Mouse (Mus musculus): ENCODE results near the gene Bank1. TPM values are rescaled to one million over a fixed set of nuclear protein-coding genes. Genes with fewer than 3 reads are reported as not detected.

Gene Bank1
- polyA plus RNA-seq, 1 experiment from 2014 or later = 0.93 TPM

- Histone ChIP-seq H3K27ac (ENCODE audit: low read depth, low read length) (no peak overlapping the region), H3K36me3 (ENCODE audit: control insufficient read depth, insufficient read depth, low read length) (no peaks in the 10 kb centered on the region), H3K4me3 (ENCODE audit: low read length) (no peak overlapping the region), H3K9me3 (ENCODE audit: control insufficient read depth, low read length) (no peaks in the 10 kb centered on the region), H3K4me1 (ENCODE audit: control insufficient read depth, insufficient read depth, low read length) (no peaks in the 10 kb centered on the region), H3K9ac (ENCODE audit: low read depth, low read length) (no peak overlapping the region), H3K4me2 (replicated peaks; ENCODE audit: low read depth, low read length) (no peak overlapping the region), H3K27me3 (ENCODE audit: control insufficient read depth, insufficient read depth, low read length) (no peaks in the 10 kb centered on the region)
- no peak for ATAC-seq (ENCODE audit: low FRiP score, low TSS enrichment)
- WGBS = 15% methylated on average over 2 of the region's 2 CpGs
Observed at GRCm38 (mm10) chr3:136297355-136297754, 28.5 kb downstream of the Bank1 start.

GRCm38 (mm10) chr3:136295250-136295649 is 30.6 kb downstream of the Bank1 start:
- H3K9me3 ChIP-seq (ENCODE audit: control insufficient read depth, low read length) = no peaks in the 10 kb centered on the region
- H3K27ac ChIP-seq (ENCODE audit: low read depth, low read length) = no peak overlapping the region
- no peak overlapping the region for H3K9ac ChIP-seq (ENCODE audit: low read depth, low read length)
- H3K36me3 ChIP-seq (ENCODE audit: control insufficient read depth, insufficient read depth, low read length) = no peaks in the 10 kb centered on the region
- no peak overlapping the region for H3K4me2 ChIP-seq (replicated peaks; ENCODE audit: low read depth, low read length)
- H3K27me3 ChIP-seq (ENCODE audit: control insufficient read depth, insufficient read depth, low read length) = no peaks in the 10 kb centered on the region
- no peak overlapping the region for H3K4me3 ChIP-seq (ENCODE audit: low read length)
- H3K4me1 ChIP-seq (ENCODE audit: control insufficient read depth, insufficient read depth, low read length) = no peaks in the 10 kb centered on the region
- WGBS = 79% methylated on average over 2 of the region's 2 CpGs
- ATAC-seq (ENCODE audit: low FRiP score, low TSS enrichment) = no peak

- 88% methylated on average over 2 of the region's 2 CpGs for WGBS
- Histone ChIP-seq H3K36me3 (ENCODE audit: control insufficient read depth, insufficient read depth, low read length) (no peaks in the 10 kb centered on the region), H3K27me3 (ENCODE audit: control insufficient read depth, insufficient read depth, low read length) (no peaks in the 10 kb centered on the region)
Observed at GRCm38 (mm10) chr3:136287883-136288282, 38.0 kb downstream of the Bank1 start.

GRCm38 (mm10) chr3:136264969-136265595 is 60.8 kb downstream of the Bank1 start:
- 62% methylated on average over 8 of the region's 8 CpGs for WGBS
- Histone ChIP-seq H3K4me2 (replicated peaks; ENCODE audit: low read depth, low read length) (no peak overlapping the region), H3K9ac (ENCODE audit: low read depth, low read length) (no peak overlapping the region)

More at GRCm38 (mm10) chr3:136287883-136288282, 38.0 kb downstream of the Bank1 start:
- no peaks in the 10 kb centered on the region for H3K9me3 ChIP-seq (ENCODE audit: control insufficient read depth, low read length)
- H3K4me3 ChIP-seq (ENCODE audit: low read length) = no peak overlapping the region
- no peak overlapping the region for H3K4me2 ChIP-seq (replicated peaks; ENCODE audit: low read depth, low read length)
- ATAC-seq (ENCODE audit: low FRiP score, low TSS enrichment) = no peak
- H3K27ac ChIP-seq (ENCODE audit: low read depth, low read length) = no peak overlapping the region
- H3K4me1 ChIP-seq (ENCODE audit: control insufficient read depth, insufficient read depth, low read length) = no peaks in the 10 kb centered on the region
- no peak overlapping the region for H3K9ac ChIP-seq (ENCODE audit: low read depth, low read length)

GRCm38 (mm10) chr3:136257761-136258160 is 68.1 kb downstream of the Bank1 start:
- no peak for ATAC-seq (ENCODE audit: low FRiP score, low TSS enrichment)
- H3K27me3 ChIP-seq (ENCODE audit: control insufficient read depth, insufficient read depth, low read length) = no peaks in the 10 kb centered on the region
- H3K4me3 ChIP-seq (ENCODE audit: low read length) = no peak overlapping the region
- no peaks in the 10 kb centered on the region for H3K9me3 ChIP-seq (ENCODE audit: control insufficient read depth, low read length)
- no peak overlapping the region for H3K9ac ChIP-seq (ENCODE audit: low read depth, low read length)
- H3K4me1 ChIP-seq (ENCODE audit: control insufficient read depth, insufficient read depth, low read length) = no peaks in the 10 kb centered on the region
- no peaks in the 10 kb centered on the region for H3K36me3 ChIP-seq (ENCODE audit: control insufficient read depth, insufficient read depth, low read length)
- H3K27ac ChIP-seq (ENCODE audit: low read depth, low read length) = no peak overlapping the region
- 84% methylated on average over 3 of the region's 3 CpGs for WGBS
- no peak overlapping the region for H3K4me2 ChIP-seq (replicated peaks; ENCODE audit: low read depth, low read length)

More at GRCm38 (mm10) chr3:136264969-136265595, 60.8 kb downstream of the Bank1 start:
- Histone ChIP-seq H3K4me3 (ENCODE audit: low read length) (no peak overlapping the region), H3K27me3 (ENCODE audit: control insufficient read depth, insufficient read depth, low read length) (no peaks in the 10 kb centered on the region), H3K4me1 (ENCODE audit: control insufficient read depth, insufficient read depth, low read length) (no peaks in the 10 kb centered on the region), H3K9me3 (ENCODE audit: control insufficient read depth, low read length) (no peaks in the 10 kb centered on the region), H3K27ac (ENCODE audit: low read depth, low read length) (no peak overlapping the region), H3K36me3 (ENCODE audit: control insufficient read depth, insufficient read depth, low read length) (no peaks in the 10 kb centered on the region)
- ATAC-seq (ENCODE audit: low FRiP score, low TSS enrichment) = no peak

GRCm38 (mm10) chr3:136254713-136255112 is 71.2 kb downstream of the Bank1 start:
- Histone ChIP-seq H3K9me3 (ENCODE audit: control insufficient read depth, low read length) (no peaks in the 10 kb centered on the region), H3K27me3 (ENCODE audit: control insufficient read depth, insufficient read depth, low read length) (no peaks in the 10 kb centered on the region), H3K4me3 (ENCODE audit: low read length) (no peak overlapping the region), H3K4me2 (replicated peaks; ENCODE audit: low read depth, low read length) (no peak overlapping the region), H3K27ac (ENCODE audit: low read depth, low read length) (no peak overlapping the region), H3K9ac (ENCODE audit: low read depth, low read length) (no peak overlapping the region), H3K36me3 (ENCODE audit: control insufficient read depth, insufficient read depth, low read length) (no peaks in the 10 kb centered on the region), H3K4me1 (ENCODE audit: control insufficient read depth, insufficient read depth, low read length) (no peaks in the 10 kb centered on the region)
- 53% methylated on average over 2 of the region's 2 CpGs for WGBS
- ATAC-seq (ENCODE audit: low FRiP score, low TSS enrichment) = no peak

GRCm38 (mm10) chr3:136252820-136253219 is 73.0 kb downstream of the Bank1 start:
- H3K4me1 ChIP-seq (ENCODE audit: control insufficient read depth, insufficient read depth, low read length) = no peaks in the 10 kb centered on the region
- no peak overlapping the region for H3K9ac ChIP-seq (ENCODE audit: low read depth, low read length)
- no peak for ATAC-seq (ENCODE audit: low FRiP score, low TSS enrichment)
- no peak overlapping the region for H3K27ac ChIP-seq (ENCODE audit: low read depth, low read length)
- no peaks in the 10 kb centered on the region for H3K9me3 ChIP-seq (ENCODE audit: control insufficient read depth, low read length)
- WGBS = 74% methylated on average over 4 of the region's 4 CpGs
- no peak overlapping the region for H3K4me2 ChIP-seq (replicated peaks; ENCODE audit: low read depth, low read length)
- no peaks in the 10 kb centered on the region for H3K36me3 ChIP-seq (ENCODE audit: control insufficient read depth, insufficient read depth, low read length)
- H3K4me3 ChIP-seq (ENCODE audit: low read length) = no peak overlapping the region
- no peaks in the 10 kb centered on the region for H3K27me3 ChIP-seq (ENCODE audit: control insufficient read depth, insufficient read depth, low read length)

- no peak for ATAC-seq (ENCODE audit: low FRiP score, low TSS enrichment)
- no peaks in the 10 kb centered on the region for H3K27me3 ChIP-seq (ENCODE audit: control insufficient read depth, insufficient read depth, low read length)
- H3K4me2 ChIP-seq (replicated peaks; ENCODE audit: low read depth, low read length) = no peak overlapping the region
- H3K4me1 ChIP-seq (ENCODE audit: control insufficient read depth, insufficient read depth, low read length) = no peaks in the 10 kb centered on the region
- no peaks in the 10 kb centered on the region for H3K9me3 ChIP-seq (ENCODE audit: control insufficient read depth, low read length)
- H3K4me3 ChIP-seq (ENCODE audit: low read length) = no peak overlapping the region
- WGBS = 94% methylated on average over 4 of the region's 4 CpGs
- H3K9ac ChIP-seq (ENCODE audit: low read depth, low read length) = no peak overlapping the region
- H3K27ac ChIP-seq (ENCODE audit: low read depth, low read length) = no peak overlapping the region
- no peaks in the 10 kb centered on the region for H3K36me3 ChIP-seq (ENCODE audit: control insufficient read depth, insufficient read depth, low read length)
Observed at GRCm38 (mm10) chr3:136251578-136251977, 74.3 kb downstream of the Bank1 start.

GRCm38 (mm10) chr3:136247331-136247730 is 78.5 kb downstream of the Bank1 start:
- Histone ChIP-seq H3K27ac (ENCODE audit: low read depth, low read length) (no peak overlapping the region), H3K9me3 (ENCODE audit: control insufficient read depth, low read length) (no peaks in the 10 kb centered on the region), H3K9ac (ENCODE audit: low read depth, low read length) (no peak overlapping the region), H3K4me3 (ENCODE audit: low read length) (no peak overlapping the region), H3K4me2 (replicated peaks; ENCODE audit: low read depth, low read length) (no peak overlapping the region), H3K36me3 (ENCODE audit: control insufficient read depth, insufficient read depth, low read length) (no peaks in the 10 kb centered on the region), H3K4me1 (ENCODE audit: control insufficient read depth, insufficient read depth, low read length) (no peaks in the 10 kb centered on the region), H3K27me3 (ENCODE audit: control insufficient read depth, insufficient read depth, low read length) (no peaks in the 10 kb centered on the region)
- ATAC-seq (ENCODE audit: low FRiP score, low TSS enrichment) = no peak
- 65% methylated on average over 5 of the region's 5 CpGs for WGBS

All from kidney, embryonic 14.5 days (tissue).